Mouse (Mus musculus) liver, embryonic 11.5 days (tissue): ENCODE data around the gene Gm20865. TPM values are rescaled to one million over a fixed set of nuclear protein-coding genes. Genes with fewer than 3 reads are reported as not detected.
"Not testable (repeated sequence)": the region's sequence is repeated elsewhere in the genome, so short reads cannot be mapped to it uniquely, and the experiment has no call there.

Source experiments
- ATAC-seq: fragments of 200-750 bp; cut with Nextera tagmentation; replicated peaks from 2 replicates; pipeline ENCODE4 v1.8.0; 2017; ENCODE audit warnings: moderate number of reproducible peaks, mild to moderate bottlenecking, moderate TSS enrichment, moderate library complexity; ENCODE audit not compliant: low FRiP score
- DNase-seq: peaks from one replicate; pipeline ENCODE4 v3.0.0-alpha.2; 2017; ENCODE audit warnings: low spot score
- H3K27ac ChIP-seq: fragments of 300-500 bp; sonication (generic); 2 replicates; pipeline ENCODE4 v1.5.1; 2014; ENCODE audit warnings: mild to moderate bottlenecking, low read depth, low read length, control low read depth
- H3K27me3 ChIP-seq: fragments of 300-500 bp; sonication (generic); replicated peaks from 2 replicates; pipeline ENCODE4 v1.6.1; 2014; ENCODE audit warnings: low read length, mixed read lengths; ENCODE audit not compliant: control insufficient read depth, insufficient read depth
- H3K36me3 ChIP-seq: fragments of 300-500 bp; sonication (generic); 2 replicates; pipeline ENCODE4 v1.6.1; 2014; ENCODE audit warnings: mild to moderate bottlenecking, low read length, moderate library complexity, mixed read lengths; ENCODE audit not compliant: control insufficient read depth, insufficient read depth
- H3K4me1 ChIP-seq: fragments of 300-500 bp; sonication (generic); replicated peaks from 2 replicates; pipeline ENCODE4 v1.6.1; 2014; ENCODE audit warnings: low read length, mixed read lengths; ENCODE audit not compliant: control insufficient read depth, insufficient read depth
- H3K4me2 ChIP-seq: fragments of 300-500 bp; sonication (generic); 2 replicates; pipeline ENCODE4 v1.6.1; 2014; ENCODE audit warnings: mild to moderate bottlenecking, control low read depth, moderate library complexity
- H3K4me3 ChIP-seq: fragments of 300-500 bp; sonication (generic); 2 replicates; pipeline ENCODE4 v1.5.1; 2014; ENCODE audit warnings: low read depth, low read length, control low read depth
- H3K9ac ChIP-seq: fragments of 300-500 bp; sonication (generic); 2 replicates; pipeline ENCODE4 v1.6.1; 2014; ENCODE audit warnings: low read depth, low read length, control low read depth
- H3K9me3 ChIP-seq: fragments of 300-500 bp; sonication (generic); 2 replicates; pipeline ENCODE4 v1.6.1; 2016; ENCODE audit warnings: low read length, inconsistent platforms, mixed read lengths; ENCODE audit not compliant: control insufficient read depth
- WGBS: fragments of 180-500 bp; shearing (Covaris S2); extraction: QIAGEN DNeasy Blood & Tissue Kit; methylation state at CpG from one replicate; pipeline ENCODE4 v1.1.7; 2014; 5-methylcytosine and 5-hydroxymethylcytosine counted together
- polyA plus RNA-seq: library from polyadenylated mRNA; unstranded; fragments of >200 nt; fragmentation: Nextera tagmentation; extraction: Ambion mirVana; gene quantifications from 2 replicates; pipeline ENCODE4 v1.2.1, GENCODE M21; 2014

Gm20865 gene
- polyA plus RNA-seq: not detected in 2 replicates

- H3K4me3 ChIP-seq, H3K36me3 ChIP-seq, H3K27me3 ChIP-seq, H3K27ac ChIP-seq, H3K4me1 ChIP-seq, ATAC-seq, DNase-seq, H3K9ac ChIP-seq, H3K4me2 ChIP-seq, H3K9me3 ChIP-seq: not testable (repeated sequence)
- WGBS: no CpG with 5 or more reads among the region's 3 CpGs
Measured at GRCm38 (mm10) chrY:21241275-21241674, at the start of gene Gm20865. Gene Gm20865 (plus strand): TSS chrY:21241575.

Other genes starting within 250 kb of the Gm20865 start
- not detected in 2 replicates for gene Gm29866, start 247.9 kb upstream of the Gm20865 start, polyA plus RNA-seq
- gene Gm20909, start 77.0 kb upstream of the Gm20865 start, polyA plus RNA-seq: not detected in 2 replicates